8 mouse cellular contexts compared by ENCODE assay signal in genomic region chr9:63918245-63918644, GRCm38 (mm10).
DNase-seq lines count a peak whose midpoint lies in the region; ATAC-seq and TF ChIP-seq lines count a peak whose summit lies in the region.

No protein-coding gene starts in this region.

- TF ChIP-seq CTCF in testis, adult 2 months (IDR thresholded peaks at IDR 0.05; ENCODE audit: control insufficient read depth, insufficient read depth, insufficient replicate concordance, low read depth, low read length) = peak; percentile 79; the same call in 1 of the 2 replicates

- DNase-seq in midbrain, embryonic 10.5 days (ENCODE audit: low spot score) = peak; percentile 75
- DNase-seq in embryo, embryonic 11 days = peak; percentile 86
- peak; percentile 81 to 88 for DNase-seq in heart, adult 18-20 months
- peak; percentile 83 for DNase-seq in kidney, adult 9 months
- peak; percentile 58 for DNase-seq in naive thymus-derived CD4-positive, alpha-beta T cell, adult 2 months (ENCODE audit: low read depth)

- H3K9ac ChIP-seq in midbrain, embryonic 16.5 days (ENCODE audit: low read depth, low read length) = no peak overlapping the region
- H3K9ac ChIP-seq in limb, embryonic 13.5 days = no peak overlapping the region

- no peaks in the 10 kb centered on the region for H3K36me3 ChIP-seq in midbrain, embryonic 10.5 days
- H3K36me3 ChIP-seq in midbrain, embryonic 16.5 days (ENCODE audit: control insufficient read depth, insufficient read depth, low read length) = no peaks in the 10 kb centered on the region
- H3K36me3 ChIP-seq in limb, embryonic 13.5 days = no peaks in the 10 kb centered on the region
- H3K36me3 ChIP-seq in testis, adult 2 months (ENCODE audit: control insufficient read depth, insufficient read depth, low read length) = no peaks in the 10 kb centered on the region

- ATAC-seq in midbrain, embryonic 16.5 days = no peak
- peak; percentile 52; the same call in 1 of the 2 replicates for ATAC-seq in limb, embryonic 13.5 days (ENCODE audit: low FRiP score, low read depth)

- no peak overlapping the region for H3K27ac ChIP-seq in midbrain, embryonic 10.5 days (replicated peaks)
- no peak overlapping the region for H3K27ac ChIP-seq in midbrain, embryonic 16.5 days (ENCODE audit: low read length)
- no peak overlapping the region for H3K27ac ChIP-seq in limb, embryonic 13.5 days
- H3K27ac ChIP-seq in testis, adult 2 months (ENCODE audit: control insufficient read depth, insufficient read depth, low read depth, low read length) = no peak overlapping the region

- no peak overlapping the region for H3K4me2 ChIP-seq in midbrain, embryonic 16.5 days (ENCODE audit: low read length)
- H3K4me2 ChIP-seq in limb, embryonic 13.5 days (replicated peaks) = no peak overlapping the region

- no peak overlapping the region for H3K4me3 ChIP-seq in midbrain, embryonic 10.5 days
- no peak overlapping the region for H3K4me3 ChIP-seq in midbrain, embryonic 16.5 days (ENCODE audit: low read depth, low read length)
- H3K4me3 ChIP-seq in limb, embryonic 13.5 days = no peak overlapping the region
- H3K4me3 ChIP-seq in testis, adult 2 months (ENCODE audit: control insufficient read depth, low read depth, low read length) = no peak overlapping the region

- TF ChIP-seq POLR2A in testis, adult 2 months (IDR thresholded peaks at IDR 0.05; ENCODE audit: control insufficient read depth, low read depth, low read length) = no peak

- 65% methylated on average over 4 of the region's 4 CpGs for WGBS in midbrain, embryonic 10.5 days
- 67% methylated on average over 4 of the region's 4 CpGs for WGBS in midbrain, embryonic 16.5 days
- 70% methylated on average over 4 of the region's 4 CpGs for WGBS in limb, embryonic 13.5 days

- no peaks in the 10 kb centered on the region for H3K27me3 ChIP-seq in midbrain, embryonic 10.5 days (ENCODE audit: low read depth, poor library complexity, severe bottlenecking)
- no peaks in the 10 kb centered on the region for H3K27me3 ChIP-seq in midbrain, embryonic 16.5 days (ENCODE audit: control insufficient read depth, insufficient read depth, low read depth, low read length)
- H3K27me3 ChIP-seq in limb, embryonic 13.5 days = no peaks in the 10 kb centered on the region
- H3K27me3 ChIP-seq in testis, adult 2 months (ENCODE audit: control insufficient read depth, insufficient read depth, low read length) = no peaks in the 10 kb centered on the region

- no peaks in the 10 kb centered on the region for H3K9me3 ChIP-seq in midbrain, embryonic 10.5 days (replicated peaks)
- H3K9me3 ChIP-seq in midbrain, embryonic 16.5 days (replicated peaks; ENCODE audit: control insufficient read depth, low read length, poor library complexity, severe bottlenecking) = no peaks in the 10 kb centered on the region
- 0 out of 2 replicates have a peak, but pooled peaks cover 5% of the 10 kb centered on the region for H3K9me3 ChIP-seq in limb, embryonic 13.5 days

- no peaks in the 10 kb centered on the region for H3K4me1 ChIP-seq in midbrain, embryonic 10.5 days
- H3K4me1 ChIP-seq in midbrain, embryonic 16.5 days (ENCODE audit: control insufficient read depth, insufficient read depth, low read length) = no peaks in the 10 kb centered on the region
- 0 out of 2 replicates have a peak, but pooled peaks cover 4% of the 10 kb centered on the region for H3K4me1 ChIP-seq in limb, embryonic 13.5 days
- no peaks in the 10 kb centered on the region for H3K4me1 ChIP-seq in testis, adult 2 months (ENCODE audit: control insufficient read depth, insufficient read depth, low read length)
